Mouse (Mus musculus): ENCODE data around the gene Ghrh. TPM values are rescaled to one million over a fixed set of nuclear protein-coding genes. Genes with fewer than 3 reads are reported as not detected.

The Ghrh gene
- polyA plus RNA-seq, 1 experiment from 2014 or later: 2.4 TPM

DNA sequence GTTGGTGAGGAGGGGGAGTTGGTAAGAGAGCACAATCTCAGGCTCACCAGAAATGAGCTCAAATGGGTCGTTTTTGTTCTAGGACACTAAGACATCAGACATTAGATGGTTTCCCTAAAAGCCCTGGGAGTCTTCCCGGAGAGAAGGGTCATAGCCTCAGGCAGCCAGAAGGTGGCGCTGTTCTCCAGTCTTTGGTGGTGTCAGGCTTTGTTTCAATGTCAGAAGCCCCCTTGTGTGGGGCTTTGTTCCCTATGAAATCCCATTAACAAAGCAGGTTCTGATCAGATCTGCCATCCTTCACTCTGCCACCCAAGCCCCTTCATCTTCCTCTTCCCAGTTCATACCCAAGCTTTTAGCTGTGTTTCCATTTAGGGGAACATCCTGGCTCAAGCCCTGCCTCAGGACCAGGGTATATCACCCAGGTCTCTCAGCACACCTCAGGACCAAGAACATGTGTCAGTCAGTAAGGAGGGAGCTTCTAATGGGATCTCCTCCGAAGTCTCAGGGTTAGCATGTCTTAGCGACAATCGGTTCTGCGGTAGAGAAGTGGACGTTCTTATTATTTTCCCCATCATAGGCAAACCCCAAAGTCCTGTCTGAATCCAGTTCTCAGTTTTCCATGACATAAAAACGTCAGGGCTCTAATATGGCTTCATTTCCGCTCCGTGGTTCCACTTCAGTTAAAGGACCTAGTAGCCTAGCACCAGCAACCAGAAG lies 5.6 kb downstream of the Ghrh start:
- H3K4me2 ChIP-seq (ENCODE audit: low read length): no peak overlapping the region
- no peaks in the 10 kb centered on the region for H3K36me3 ChIP-seq (ENCODE audit: control insufficient read depth, insufficient read depth, low read length)
- peak overlapping the region; percentile 51 for H3K9ac ChIP-seq (replicated peaks; ENCODE audit: low read length)
- H3K4me3 ChIP-seq (replicated peaks; ENCODE audit: low read depth, low read length): no peak overlapping the region
- ATAC-seq (ENCODE audit: low FRiP score, low TSS enrichment) (peak; percentile 67), DNase-seq (peak; percentile 95)
- peaks cover 44% of the 10 kb centered on the region for H3K4me1 ChIP-seq (ENCODE audit: control insufficient read depth, insufficient read depth, low read length)
- no peaks in the 10 kb centered on the region for H3K27me3 ChIP-seq (ENCODE audit: control insufficient read depth, insufficient read depth, low read length)
- WGBS: 27% methylated on average over 11 of the region's 11 CpGs
- H3K27ac ChIP-seq (replicated peaks; ENCODE audit: low read depth, low read length): peak overlapping the region; percentile 92
- no peaks in the 10 kb centered on the region for H3K9me3 ChIP-seq (ENCODE audit: control insufficient read depth, low read length)

DNA sequence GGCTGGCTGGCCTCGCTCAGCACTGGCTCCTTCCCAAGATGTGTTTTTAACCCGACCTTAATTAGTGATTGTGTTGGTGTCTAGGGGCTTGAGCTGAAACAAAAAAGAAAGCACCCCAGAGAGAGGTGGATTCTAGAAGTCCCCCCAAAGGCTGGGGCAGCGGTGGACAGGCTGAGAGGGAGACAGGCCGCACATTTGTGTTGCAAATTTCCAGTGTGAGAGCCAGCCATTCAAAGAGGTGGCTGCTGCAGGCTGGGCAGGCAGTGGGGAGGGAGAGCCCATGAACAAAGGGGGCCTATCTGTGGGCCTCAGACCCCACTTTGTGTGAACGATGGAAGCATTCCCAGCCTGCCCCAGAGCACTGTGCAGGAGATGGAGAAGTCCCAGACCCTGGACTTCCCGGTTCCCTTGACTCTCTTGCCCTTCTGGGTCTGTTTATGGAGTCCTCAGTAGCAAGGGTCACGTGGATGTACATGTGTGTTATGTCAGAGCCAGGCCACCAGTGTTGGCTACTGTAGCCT lies 7.0 kb downstream of the Ghrh start:
- WGBS: 7% methylated on average over 7 of the region's 7 CpGs
- Histone ChIP-seq H3K36me3 (ENCODE audit: control insufficient read depth, insufficient read depth, low read length) (no peaks in the 10 kb centered on the region), H3K4me3 (replicated peaks; ENCODE audit: low read depth, low read length) (no peak overlapping the region), H3K27ac (replicated peaks; ENCODE audit: low read depth, low read length) (peak overlapping the region; percentile 92), H3K9ac (replicated peaks; ENCODE audit: low read length) (peak overlapping the region; percentile 40), H3K9me3 (ENCODE audit: control insufficient read depth, low read length) (no peaks in the 10 kb centered on the region), H3K27me3 (ENCODE audit: control insufficient read depth, insufficient read depth, low read length) (no peaks in the 10 kb centered on the region), H3K4me2 (ENCODE audit: low read length) (no peak overlapping the region; the same call in 1 of the 2 replicates), H3K4me1 (ENCODE audit: control insufficient read depth, insufficient read depth, low read length) (peaks cover 36% of the 10 kb centered on the region)
- DNase-seq (peak; percentile 76), ATAC-seq (ENCODE audit: low FRiP score, low TSS enrichment) (peak; percentile 67; the same call in 1 of the 2 replicates)

- Histone ChIP-seq H3K4me1 (ENCODE audit: control insufficient read depth, insufficient read depth, low read length) (peaks cover 36% of the 10 kb centered on the region), H3K4me2 (ENCODE audit: low read length) (no peak overlapping the region), H3K27me3 (ENCODE audit: control insufficient read depth, insufficient read depth, low read length) (no peaks in the 10 kb centered on the region), H3K9ac (replicated peaks; ENCODE audit: low read length) (peak overlapping the region; percentile 29; the same call in 1 of the 2 replicates), H3K4me3 (replicated peaks; ENCODE audit: low read depth, low read length) (no peak overlapping the region), H3K27ac (replicated peaks; ENCODE audit: low read depth, low read length) (peak overlapping the region; percentile 92), H3K9me3 (ENCODE audit: control insufficient read depth, low read length) (no peaks in the 10 kb centered on the region), H3K36me3 (ENCODE audit: control insufficient read depth, insufficient read depth, low read length) (no peaks in the 10 kb centered on the region)
- DNase-seq (no peak), ATAC-seq (ENCODE audit: low FRiP score, low TSS enrichment) (no peak)
- WGBS: 62% methylated on average over 7 of the region's 7 CpGs
Observed at GRCm38 (mm10) chr2:157339532-157339931, 7.8 kb downstream of the Ghrh start.

GRCm38 (mm10) chr2:157338663-157339062 lies 8.6 kb downstream of the Ghrh start:
- DNase-seq (peak; percentile 79), ATAC-seq (ENCODE audit: low FRiP score, low TSS enrichment) (no peak)
- Histone ChIP-seq H3K36me3 (ENCODE audit: control insufficient read depth, insufficient read depth, low read length) (no peaks in the 10 kb centered on the region), H3K4me3 (replicated peaks; ENCODE audit: low read depth, low read length) (no peak overlapping the region), H3K27ac (replicated peaks; ENCODE audit: low read depth, low read length) (no peak overlapping the region), H3K9ac (replicated peaks; ENCODE audit: low read length) (no peak overlapping the region), H3K27me3 (ENCODE audit: control insufficient read depth, insufficient read depth, low read length) (no peaks in the 10 kb centered on the region), H3K9me3 (ENCODE audit: control insufficient read depth, low read length) (no peaks in the 10 kb centered on the region), H3K4me1 (ENCODE audit: control insufficient read depth, insufficient read depth, low read length) (peaks cover 36% of the 10 kb centered on the region), H3K4me2 (ENCODE audit: low read length) (no peak overlapping the region)
- WGBS: 20% methylated on average over 5 of the region's 5 CpGs

DNA sequence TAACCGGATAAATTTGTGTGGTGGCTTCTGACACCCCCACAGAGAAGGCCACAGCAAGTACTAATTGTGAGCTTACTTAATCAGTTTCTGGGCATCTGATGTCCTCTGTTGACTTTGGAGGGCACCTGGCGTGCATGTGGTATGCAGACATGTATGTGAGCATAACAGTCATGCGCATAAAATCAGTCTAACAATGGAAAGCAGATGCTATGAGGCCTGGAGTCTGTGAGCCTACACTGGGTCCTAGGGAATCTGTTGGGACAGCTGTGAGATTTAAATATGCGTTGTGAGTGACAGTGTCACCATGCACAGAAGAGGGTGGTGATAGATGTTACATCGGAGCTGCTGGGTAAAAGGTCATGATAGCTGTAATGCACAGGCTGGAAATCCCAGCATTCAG lies 15.2 kb downstream of the Ghrh start:
- H3K4me2 ChIP-seq (ENCODE audit: low read length): no peak overlapping the region
- H3K27ac ChIP-seq (replicated peaks; ENCODE audit: low read depth, low read length): peak overlapping the region; percentile 49; the same call in 1 of the 2 replicates
- H3K9ac ChIP-seq (replicated peaks; ENCODE audit: low read length): no peak overlapping the region
- H3K4me3 ChIP-seq (replicated peaks; ENCODE audit: low read depth, low read length): no peak overlapping the region
- H3K36me3 ChIP-seq (ENCODE audit: control insufficient read depth, insufficient read depth, low read length): peaks cover 7% of the 10 kb centered on the region
- H3K4me1 ChIP-seq (ENCODE audit: control insufficient read depth, insufficient read depth, low read length): peaks cover 19% of the 10 kb centered on the region
- ATAC-seq (ENCODE audit: low FRiP score, low TSS enrichment) (no peak), DNase-seq (no peak)
- no peaks in the 10 kb centered on the region for H3K9me3 ChIP-seq (ENCODE audit: control insufficient read depth, low read length)
- H3K27me3 ChIP-seq (ENCODE audit: control insufficient read depth, insufficient read depth, low read length): no peaks in the 10 kb centered on the region
- 48% methylated on average over 5 of the region's 5 CpGs for WGBS

DNA sequence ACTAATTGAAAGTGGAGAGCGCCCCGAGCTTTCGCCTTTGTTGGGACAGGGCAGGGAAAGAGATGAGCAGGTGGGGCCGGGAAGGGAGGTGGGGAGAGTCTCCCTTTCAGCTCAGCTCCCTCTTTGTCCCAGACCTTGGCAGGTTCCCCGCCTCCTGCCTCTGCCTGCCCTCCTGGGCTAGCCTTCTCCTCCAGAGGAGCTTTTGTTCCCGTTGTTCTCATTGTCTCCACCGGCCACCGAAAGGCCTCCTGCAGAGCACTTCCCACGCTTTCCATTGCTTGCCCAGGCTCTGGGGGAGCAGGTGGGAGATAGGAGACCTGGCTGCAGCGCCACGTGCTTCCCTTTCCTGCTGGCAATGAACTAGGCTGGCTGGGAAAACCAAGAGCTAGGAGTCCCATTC lies 18.7 kb downstream of the Ghrh start:
- H3K27ac ChIP-seq (replicated peaks; ENCODE audit: low read depth, low read length): peak overlapping the region; percentile 72
- H3K4me2 ChIP-seq (ENCODE audit: low read length): no peak overlapping the region
- no peak overlapping the region for H3K4me3 ChIP-seq (replicated peaks; ENCODE audit: low read depth, low read length)
- peaks cover 36% of the 10 kb centered on the region for H3K36me3 ChIP-seq (ENCODE audit: control insufficient read depth, insufficient read depth, low read length)
- peak; percentile 74 for ATAC-seq (ENCODE audit: low FRiP score, low TSS enrichment)
- DNase-seq: peak; percentile 78
- peaks cover 19% of the 10 kb centered on the region for H3K4me1 ChIP-seq (ENCODE audit: control insufficient read depth, insufficient read depth, low read length)
- 3% methylated on average over 11 of the region's 11 CpGs for WGBS
- H3K9me3 ChIP-seq (ENCODE audit: control insufficient read depth, low read length): no peaks in the 10 kb centered on the region
- no peaks in the 10 kb centered on the region for H3K27me3 ChIP-seq (ENCODE audit: control insufficient read depth, insufficient read depth, low read length)
- 0 out of 2 replicates have a peak overlapping the region, but pooled peaks have one; percentile 34 for H3K9ac ChIP-seq (replicated peaks; ENCODE audit: low read length)

- 8% methylated on average over 5 of the region's 5 CpGs for WGBS
- peaks cover 41% of the 10 kb centered on the region for H3K36me3 ChIP-seq (ENCODE audit: control insufficient read depth, insufficient read depth, low read length)
- ATAC-seq (ENCODE audit: low FRiP score, low TSS enrichment) (peak; percentile 79), DNase-seq (no peak)
- peak overlapping the region; percentile 72 for H3K27ac ChIP-seq (replicated peaks; ENCODE audit: low read depth, low read length)
- H3K4me1 ChIP-seq (ENCODE audit: control insufficient read depth, insufficient read depth, low read length): peaks cover 19% of the 10 kb centered on the region
- H3K4me3 ChIP-seq (replicated peaks; ENCODE audit: low read depth, low read length): no peak overlapping the region
- no peak overlapping the region for H3K4me2 ChIP-seq (ENCODE audit: low read length)
- no peaks in the 10 kb centered on the region for H3K9me3 ChIP-seq (ENCODE audit: control insufficient read depth, low read length)
- H3K27me3 ChIP-seq (ENCODE audit: control insufficient read depth, insufficient read depth, low read length): no peaks in the 10 kb centered on the region
- H3K9ac ChIP-seq (replicated peaks; ENCODE audit: low read length): no peak overlapping the region
Observed at GRCm38 (mm10) chr2:157328106-157328505, 19.2 kb downstream of the Ghrh start.

GRCm38 (mm10) chr2:157325238-157325637 lies 22.1 kb downstream of the Ghrh start:
- peaks cover 67% of the 10 kb centered on the region for H3K36me3 ChIP-seq (ENCODE audit: control insufficient read depth, insufficient read depth, low read length)
- no peak overlapping the region for H3K4me3 ChIP-seq (replicated peaks; ENCODE audit: low read depth, low read length)
- WGBS: 82% methylated on average over 2 of the region's 2 CpGs
- H3K4me1 ChIP-seq (ENCODE audit: control insufficient read depth, insufficient read depth, low read length): peaks cover 13% of the 10 kb centered on the region
- no peak overlapping the region for H3K27ac ChIP-seq (replicated peaks; ENCODE audit: low read depth, low read length)
- no peak for DNase-seq
- H3K9me3 ChIP-seq (ENCODE audit: control insufficient read depth, low read length): no peaks in the 10 kb centered on the region
- no peak overlapping the region for H3K4me2 ChIP-seq (ENCODE audit: low read length)
- no peak for ATAC-seq (ENCODE audit: low FRiP score, low TSS enrichment)
- H3K9ac ChIP-seq (replicated peaks; ENCODE audit: low read length): no peak overlapping the region
- no peaks in the 10 kb centered on the region for H3K27me3 ChIP-seq (ENCODE audit: control insufficient read depth, insufficient read depth, low read length)
